Mouse (Mus musculus) hindlimb bud, embryonic 11.5 days (tissue): ENCODE measurements around the gene Mettl24.

Experiments
- DNase-seq: peaks from one replicate; pipeline ENCODE4 v3.0.0-alpha.2; 2012; ENCODE audit warnings: low read depth, low spot score; ENCODE audit errors: extremely low spot score

Gene Mettl24

DNA sequence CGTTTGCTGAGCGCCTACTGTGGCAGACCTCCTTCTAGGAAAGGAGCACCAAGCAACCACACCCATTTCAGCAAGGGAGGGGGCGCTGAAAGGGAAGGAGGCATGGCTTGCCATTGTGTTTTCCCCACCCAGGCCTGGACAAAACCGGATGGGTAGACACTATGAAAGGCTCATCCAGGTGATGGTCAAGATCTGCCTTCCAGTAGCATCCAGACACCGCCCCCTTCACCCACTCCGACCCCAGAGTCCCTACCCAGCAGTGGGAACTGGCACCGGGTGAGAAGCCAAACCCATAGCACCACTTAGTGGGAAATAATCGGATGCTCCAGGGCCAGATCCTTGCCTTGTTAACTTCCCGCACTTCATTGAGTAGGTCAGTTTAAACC lies 779 bp downstream of the Mettl24 start:
- no peak for DNase-seq

DNA sequence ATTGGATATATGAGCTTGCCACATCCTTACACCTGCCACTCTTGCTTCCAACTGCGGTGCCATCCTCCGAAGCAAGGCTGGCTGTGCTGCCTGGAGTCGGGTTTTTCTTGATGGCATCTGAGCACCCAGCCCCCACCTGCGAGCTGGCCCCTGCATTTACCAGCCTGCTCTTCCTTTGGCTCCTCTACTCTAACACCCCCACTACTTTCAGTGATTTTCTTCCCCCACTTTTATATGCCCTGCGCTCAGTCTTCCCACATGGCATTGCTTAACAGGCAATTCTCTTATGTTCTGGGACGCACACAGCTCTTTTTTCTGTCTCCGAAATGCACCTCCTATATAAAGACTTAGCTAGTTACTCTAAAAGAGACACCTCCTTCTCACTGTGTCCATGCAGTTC lies 1.2 kb downstream of the Mettl24 start:
- DNase-seq = no peak

DNA sequence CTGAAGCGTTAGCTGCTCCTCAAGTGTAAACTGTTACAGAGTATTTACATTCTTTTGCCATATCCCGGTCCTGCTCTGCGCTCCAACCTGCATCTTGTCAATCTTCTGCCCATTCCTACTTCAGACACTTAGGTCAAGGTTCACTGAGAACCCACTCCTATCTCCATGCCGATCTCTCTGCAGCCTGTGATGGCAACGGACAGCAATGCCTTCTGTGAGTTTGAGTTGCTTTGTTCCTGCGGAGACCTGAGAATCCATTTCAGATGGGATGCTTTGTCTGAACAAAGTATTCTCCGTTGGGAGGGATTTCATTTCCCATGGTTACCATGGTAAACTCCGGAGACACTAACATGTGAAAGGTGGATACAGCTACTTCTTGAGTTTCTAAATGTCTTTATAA lies 2.6 kb downstream of the Mettl24 start:
- no peak for DNase-seq

DNA sequence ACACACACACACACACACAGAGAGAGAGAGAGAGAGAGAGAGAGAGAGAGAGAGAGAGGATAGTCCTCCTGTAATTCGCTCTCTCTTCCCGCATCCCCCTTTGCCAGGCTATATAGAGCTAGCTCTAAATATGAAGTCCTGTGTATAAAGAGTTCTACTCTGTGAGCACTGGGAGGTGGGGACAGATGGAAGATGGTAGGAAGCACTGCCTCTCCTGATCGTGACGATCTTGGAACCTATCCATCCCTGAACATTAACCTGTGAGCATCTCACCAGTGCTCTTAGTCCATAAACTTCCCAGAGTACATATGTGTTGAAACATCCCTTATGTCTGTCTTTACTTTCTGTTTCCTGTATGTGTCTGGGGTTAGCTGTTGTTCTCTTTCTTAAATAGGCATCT lies 3.9 kb downstream of the Mettl24 start:
- no peak for DNase-seq

DNA sequence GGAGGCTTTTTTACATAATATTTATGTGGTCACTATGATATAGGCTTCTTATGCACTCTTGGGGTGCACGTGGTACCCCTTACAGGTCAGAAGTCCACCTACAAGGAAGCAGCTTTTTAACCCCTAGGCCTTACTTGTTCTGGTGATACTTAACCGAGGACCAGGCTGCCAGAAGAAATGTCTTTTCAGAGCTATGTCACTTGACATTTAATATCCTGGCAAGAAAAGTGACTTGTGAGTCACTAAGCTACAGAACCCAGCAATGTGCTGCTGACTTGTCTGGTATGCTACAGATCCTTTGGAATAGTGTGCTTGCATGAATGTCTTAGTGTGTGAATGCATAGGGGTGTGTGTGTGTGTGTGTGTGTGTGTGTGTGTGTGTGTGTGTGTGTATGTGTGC lies 4.3 kb downstream of the Mettl24 start:
- DNase-seq = no peak

DNA sequence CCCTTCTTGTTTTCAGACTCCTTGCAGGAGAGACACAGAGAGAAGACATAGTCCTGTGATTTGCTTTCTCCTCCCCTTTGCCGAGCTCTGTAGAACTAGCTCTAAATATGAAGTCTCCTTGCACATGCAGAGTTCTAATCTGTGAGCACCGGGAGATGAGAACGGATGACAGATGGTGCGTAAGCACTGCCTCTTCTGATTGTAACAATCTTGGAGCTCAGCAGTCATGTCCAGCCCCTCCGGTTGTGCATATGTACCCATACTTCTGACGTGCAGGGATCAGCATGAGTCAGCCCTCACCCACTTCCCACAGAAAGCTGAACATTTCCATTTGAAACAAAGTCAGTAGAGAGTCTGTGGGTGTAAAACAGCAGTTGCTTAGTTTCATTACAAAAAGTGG lies 5.2 kb downstream of the Mettl24 start:
- DNase-seq = no peak

DNA sequence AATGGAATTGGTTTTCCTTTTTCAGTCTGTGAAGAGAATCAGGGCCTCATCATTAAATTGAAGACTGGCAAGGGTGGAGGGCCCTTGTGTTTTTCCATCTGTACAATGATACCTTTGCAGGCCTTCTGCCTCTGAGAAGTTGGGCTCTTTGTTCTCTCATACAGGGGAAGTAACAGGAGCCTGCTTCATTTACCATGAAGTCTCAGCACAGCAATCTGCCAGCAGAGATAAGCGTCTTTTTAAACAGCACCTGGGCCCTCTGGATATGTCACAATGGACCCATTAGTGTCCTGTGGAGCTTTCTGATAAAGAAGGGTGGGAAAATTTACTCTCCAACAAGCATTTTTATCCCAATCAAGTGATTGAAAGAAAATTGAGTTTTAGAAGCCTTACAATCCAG lies 5.8 kb downstream of the Mettl24 start:
- DNase-seq = no peak

DNA sequence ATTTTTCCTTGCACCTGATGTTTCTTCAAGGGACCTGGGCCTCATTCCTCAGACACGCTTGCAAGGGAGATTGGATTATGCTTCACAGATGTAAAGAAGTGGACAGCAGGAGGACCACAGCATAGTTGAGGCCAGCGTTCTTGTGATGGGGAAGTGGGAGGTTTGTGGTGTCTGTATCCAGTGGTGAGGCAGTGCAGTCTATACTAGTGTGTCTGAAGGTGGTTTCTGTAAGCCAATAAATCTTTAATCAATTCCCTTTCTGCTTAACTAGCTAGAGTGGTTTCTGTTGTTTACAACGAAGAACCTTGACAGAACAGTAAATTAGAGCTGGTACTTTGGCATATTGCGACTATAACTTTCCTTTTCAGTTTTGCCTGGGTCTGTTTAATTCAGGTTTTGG lies 15.6 kb downstream of the Mettl24 start:
- no peak for DNase-seq

DNA sequence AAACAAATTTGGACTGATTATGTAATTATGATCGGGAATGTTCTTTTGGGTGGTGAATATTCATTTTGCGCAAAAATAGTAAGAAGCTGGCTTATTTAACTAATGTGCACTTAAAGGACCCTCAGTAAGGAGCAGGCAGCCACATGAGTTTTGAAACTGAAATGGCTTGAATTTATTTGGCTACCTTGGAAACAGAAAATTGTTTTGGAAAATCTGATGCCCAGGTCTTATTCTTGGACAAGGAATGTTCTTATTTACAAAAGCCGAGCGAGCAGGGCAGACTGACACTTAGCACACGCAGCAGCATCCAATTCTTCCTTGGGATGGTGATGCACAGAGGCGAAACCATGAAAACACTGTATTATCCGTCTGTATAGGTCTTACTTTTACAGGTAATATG lies 28.0 kb downstream of the Mettl24 start:
- no peak for DNase-seq

DNA sequence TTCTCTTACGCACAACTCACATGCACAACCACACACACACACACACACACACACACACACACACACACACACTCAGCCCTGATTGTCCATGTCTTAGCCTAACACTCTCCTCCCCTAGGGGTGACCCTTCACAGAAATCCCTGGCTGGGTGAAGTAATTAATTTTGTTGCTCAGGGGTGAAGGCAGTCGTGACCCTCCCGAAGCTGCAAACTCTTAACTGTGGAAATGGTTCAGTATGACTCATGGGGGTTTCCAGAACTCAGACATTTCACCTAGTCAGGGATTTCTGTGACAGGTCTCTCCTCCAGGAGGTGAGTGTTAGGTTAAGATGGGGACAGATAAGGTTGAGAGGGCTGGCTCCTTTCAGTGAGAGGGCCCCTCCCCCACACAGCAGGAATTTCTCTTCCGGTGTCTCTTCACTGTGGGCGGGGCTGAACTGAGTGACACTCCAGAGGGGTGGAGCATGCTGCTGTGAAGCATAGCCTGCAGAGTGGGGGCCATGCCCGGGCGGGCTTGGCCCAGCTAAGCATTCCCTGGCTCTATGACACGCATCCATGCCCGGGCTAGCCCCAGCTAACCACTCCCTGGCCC lies 30.0 kb downstream of the Mettl24 start:
- DNase-seq = no peak

DNA sequence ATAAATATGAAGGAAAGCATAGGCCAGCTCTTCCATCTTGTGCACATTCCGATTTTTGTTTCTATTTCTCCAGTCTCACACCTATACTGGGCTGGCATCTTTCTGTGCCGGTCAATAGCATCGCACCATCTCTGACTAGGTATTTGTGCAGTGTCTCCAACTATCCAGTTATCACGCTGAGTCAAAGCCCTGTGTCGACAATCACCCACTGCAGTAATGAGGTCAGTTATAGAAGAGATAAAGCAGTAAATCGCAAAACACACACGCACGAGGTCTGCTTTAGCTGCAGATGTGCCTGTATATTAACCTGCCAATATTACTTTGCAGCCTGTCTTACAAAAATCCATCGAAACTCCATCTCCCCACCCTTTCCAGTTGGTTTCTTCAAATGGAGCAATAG lies 30.7 kb downstream of the Mettl24 start:
- no peak for DNase-seq

DNA sequence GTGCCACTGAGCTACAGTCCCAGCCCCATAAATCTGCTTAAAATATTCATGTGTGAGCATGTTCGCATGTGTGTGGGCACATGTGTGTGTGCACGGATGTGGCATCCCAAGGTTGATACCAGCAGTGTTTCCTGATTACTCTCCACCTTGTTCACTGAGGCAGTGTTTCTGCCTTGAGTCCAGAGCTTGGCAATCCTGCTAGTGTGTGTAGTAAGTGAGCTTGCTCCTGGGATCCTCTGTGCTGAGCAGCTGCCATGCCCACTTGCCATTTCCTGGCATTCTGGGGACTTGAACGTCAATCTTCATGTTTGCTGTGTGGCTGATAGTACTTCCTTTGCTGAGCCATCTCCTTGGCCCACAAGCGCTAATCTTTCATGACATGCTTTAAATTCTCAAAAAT lies 32.1 kb downstream of the Mettl24 start:
- DNase-seq = no peak

DNA sequence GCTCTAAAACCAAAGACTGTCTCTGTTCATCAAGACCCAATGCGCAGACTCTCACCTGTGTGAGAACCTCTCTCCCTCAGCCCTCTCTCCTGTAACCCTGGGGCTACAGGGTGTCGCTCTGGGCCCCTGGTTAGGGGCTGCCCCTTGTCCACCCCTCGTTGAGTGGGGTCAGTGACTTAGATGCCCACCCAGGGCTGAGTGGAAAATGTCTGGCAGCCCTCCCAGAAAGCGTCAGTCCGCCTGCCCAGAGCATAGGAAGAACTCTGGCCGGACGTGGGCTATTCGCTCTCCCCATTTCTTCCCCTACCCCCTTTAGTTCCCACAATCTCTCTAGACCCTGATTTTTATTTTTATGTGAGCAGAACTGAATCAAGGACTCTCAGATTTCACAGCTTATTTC lies 33.2 kb downstream of the Mettl24 start:
- no peak for DNase-seq

DNA sequence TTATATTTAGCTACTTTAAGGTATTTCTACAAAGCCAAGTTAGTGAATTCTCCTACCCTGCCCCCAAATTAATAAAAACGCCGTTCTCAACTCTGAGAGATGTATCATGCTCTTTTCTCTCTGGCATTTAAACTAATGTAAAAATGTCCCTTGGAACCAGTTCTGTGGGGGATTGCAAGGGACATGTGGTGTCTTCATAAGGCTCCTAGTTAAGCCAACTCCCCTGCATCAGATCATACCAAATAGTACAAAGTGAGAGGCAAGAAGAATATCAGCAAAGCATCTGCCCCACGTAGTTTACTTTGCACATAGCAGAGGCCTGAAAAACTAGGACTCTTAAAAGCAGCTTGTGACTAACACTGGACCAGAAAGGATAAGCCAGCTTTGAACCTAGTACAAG lies 33.6 kb downstream of the Mettl24 start:
- no peak for DNase-seq

DNA sequence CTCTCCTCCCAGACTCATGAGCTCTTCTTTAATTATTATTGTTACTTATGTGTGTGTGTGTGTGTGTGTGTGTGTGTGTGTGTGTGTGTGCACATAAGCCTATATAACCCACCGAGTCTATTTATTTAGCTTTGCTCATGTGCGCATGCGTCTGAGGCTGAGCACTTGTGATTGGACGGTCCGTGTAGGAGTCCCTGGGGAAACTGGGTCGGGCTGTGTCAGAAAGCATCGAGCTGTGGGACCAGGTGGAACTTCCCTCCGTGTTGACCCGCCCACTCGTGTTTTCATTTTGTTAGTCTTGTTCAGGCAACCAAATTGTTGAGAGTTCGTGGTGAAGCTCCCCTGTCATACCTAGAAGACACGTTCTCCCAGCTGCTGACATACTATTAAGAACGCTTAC lies 35.3 kb downstream of the Mettl24 start:
- DNase-seq = no peak

DNA sequence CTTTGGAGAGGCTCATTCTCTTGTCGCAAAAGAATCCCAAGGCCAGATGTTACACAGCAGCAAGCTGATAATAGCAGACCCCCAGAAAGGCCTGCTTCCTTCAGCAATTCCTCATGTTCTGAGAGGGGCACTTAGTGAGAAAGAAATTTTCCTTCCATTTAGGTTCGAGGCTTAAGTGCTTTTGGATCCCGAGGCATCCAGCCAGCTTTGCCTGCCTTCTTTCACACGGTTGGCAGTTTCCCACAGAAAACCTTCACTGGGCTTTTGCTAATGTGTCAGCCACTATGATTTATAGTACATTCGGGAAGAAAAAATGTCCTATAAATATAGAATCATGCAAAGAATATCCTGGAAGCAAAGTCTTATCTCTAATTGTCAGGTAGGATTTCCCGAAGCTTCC lies 36.0 kb downstream of the Mettl24 start:
- DNase-seq = no peak

DNA sequence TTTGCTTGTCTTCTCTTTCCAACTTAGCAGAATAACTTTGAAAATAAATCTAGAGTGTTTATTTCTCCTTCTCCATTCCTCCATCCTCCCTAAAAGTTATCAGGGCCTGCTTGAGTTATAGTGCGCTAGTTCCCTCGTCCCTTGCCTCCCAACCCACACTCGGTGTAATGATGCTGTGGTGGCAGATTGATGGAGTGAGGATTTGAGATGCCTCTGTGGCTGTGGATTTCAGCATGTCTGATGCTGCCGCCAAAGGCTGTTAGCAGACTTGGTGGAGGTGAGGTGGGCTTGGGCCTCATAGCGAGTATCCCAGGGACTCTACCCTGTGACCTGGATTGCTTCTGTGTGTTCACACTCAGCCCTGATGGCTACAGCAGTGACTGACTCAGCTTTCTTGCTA lies 37.8 kb downstream of the Mettl24 start:
- no peak for DNase-seq

DNA sequence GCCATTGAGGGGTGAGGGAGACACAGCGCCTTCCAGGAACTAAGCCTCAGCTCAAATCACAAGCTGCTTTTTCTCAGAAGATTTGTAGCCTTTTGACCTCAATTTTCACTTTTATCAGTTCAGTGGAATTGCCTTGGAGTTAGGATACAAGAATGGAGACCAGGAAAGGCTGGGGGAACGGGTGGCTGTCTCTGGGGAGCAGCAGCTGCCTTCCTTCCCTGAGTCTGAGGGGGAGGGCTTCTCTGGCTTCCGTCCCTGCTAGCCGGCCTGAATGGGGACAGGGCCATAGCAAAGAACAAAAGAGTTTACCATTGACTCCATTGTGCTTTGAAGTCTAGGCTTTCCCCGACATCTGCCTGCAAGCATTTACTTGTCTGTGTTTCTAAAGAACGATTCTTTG lies 41.3 kb downstream of the Mettl24 start:
- DNase-seq = no peak

DNA sequence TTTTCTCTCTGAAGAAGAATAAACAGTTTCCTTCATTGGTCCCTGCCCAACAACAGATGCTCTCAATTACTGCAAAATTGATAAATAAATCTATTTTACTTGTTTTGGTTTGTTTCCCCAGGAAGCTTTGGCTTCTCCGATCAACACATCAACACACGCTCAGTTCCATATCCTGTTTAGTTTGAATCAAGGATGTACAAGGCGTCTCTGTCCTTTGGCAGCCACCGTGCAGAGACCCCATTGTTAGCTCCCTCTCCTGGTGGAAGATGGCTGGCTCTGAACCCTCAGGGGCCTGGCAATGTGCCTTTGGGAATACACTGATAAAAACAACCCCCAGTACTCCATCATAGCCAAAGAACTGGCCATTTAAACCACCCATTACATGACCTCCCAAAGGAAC lies 42.0 kb downstream of the Mettl24 start:
- DNase-seq = no peak

DNA sequence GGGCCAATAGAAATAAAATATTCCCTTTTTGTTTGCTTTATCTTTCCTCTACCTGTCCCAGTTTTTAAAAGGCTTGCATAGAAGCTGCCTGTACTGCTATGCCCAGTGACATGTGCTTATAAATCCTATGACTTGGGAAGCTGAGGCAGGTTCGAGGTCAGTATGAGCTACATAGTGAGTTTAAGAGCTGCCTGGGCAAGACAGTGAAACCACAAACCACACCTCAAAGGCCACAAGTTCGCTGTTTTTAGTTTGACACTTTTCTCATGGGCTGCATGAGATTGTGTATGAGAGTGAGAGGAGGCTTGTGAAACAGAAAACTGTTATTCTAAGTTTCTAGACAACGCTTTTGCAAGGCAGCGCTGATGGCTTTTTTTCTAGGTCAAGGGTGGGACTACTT lies 42.4 kb downstream of the Mettl24 start:
- no peak for DNase-seq

DNA sequence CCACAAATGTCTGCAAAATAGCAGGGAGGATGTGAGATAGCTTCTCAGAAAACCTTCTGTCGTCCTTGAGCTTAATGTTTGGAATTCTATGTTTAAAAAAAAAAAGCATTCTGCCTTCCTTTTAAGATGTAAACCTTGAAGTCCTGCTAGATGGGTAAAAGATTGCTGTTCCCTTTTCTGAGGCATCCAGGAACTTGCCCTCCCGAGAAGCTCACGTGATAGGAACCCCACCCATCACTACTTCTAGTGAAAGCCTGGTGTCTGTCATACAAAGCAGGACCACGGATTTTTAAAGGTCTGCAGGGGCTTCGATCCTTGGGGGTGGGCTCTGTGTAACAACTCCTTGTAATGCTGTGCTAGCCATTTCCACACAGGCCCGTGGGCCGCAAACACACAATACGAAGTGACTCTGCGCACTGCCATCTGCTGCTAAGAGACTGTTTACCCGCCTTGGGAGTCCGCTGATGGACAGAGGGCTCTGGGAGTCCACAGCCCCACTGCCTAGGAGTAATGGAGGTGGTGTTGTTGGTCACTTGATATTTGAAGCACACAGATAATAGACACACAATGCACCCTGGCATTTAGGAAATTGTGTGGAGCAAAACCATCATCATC lies 43.3 kb downstream of the Mettl24 start:
- DNase-seq = no peak

DNA sequence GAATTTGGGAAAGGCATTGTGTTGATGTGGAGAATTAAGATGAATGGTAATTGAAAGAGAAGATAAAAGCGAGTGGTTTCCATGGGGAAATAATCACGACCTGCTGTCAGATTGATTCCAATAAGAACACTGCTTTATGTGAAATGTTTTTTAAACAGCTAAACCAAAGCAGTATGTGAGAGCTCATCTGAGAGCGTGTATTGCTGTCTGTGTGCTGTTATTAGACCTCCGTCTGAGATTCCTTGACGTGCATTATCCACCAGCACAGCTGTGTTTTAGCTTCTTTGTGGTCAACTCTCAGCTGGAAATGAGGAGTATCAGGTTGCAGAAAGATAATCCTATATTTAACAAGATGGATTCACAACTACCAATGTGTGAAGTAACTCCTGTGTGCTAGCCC lies 43.9 kb downstream of the Mettl24 start:
- DNase-seq = no peak

DNA sequence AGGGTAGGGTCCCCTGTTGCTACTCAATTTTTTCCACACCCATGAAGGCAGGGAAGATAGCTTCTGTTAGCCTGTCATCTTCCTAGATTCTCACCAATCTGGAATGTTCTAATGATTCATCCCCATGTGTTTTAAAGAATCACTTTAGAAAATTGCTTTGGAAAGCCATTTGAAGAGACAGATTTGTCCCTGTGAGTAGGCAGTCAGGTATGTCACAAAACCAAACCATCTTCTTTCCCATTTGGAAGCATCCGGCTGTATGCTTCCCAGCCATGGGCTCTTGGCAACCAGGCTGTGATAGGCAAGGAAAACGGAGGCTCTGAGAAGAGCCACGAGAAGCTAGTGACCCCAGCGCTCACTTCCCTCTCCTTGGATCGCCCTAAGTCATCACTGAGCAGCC lies 47.1 kb downstream of the Mettl24 start:
- no peak for DNase-seq
